Mouse (Mus musculus) cerebellum, adult 11-12 months (tissue): ENCODE data around the gene Sag.
A peak's percentile ranks its signal among the peaks of the same experiment; 100 is the strongest.
"Not testable (repeated sequence)": the region's sequence is repeated elsewhere in the genome, so short reads cannot be mapped to it uniquely, and the experiment has no call there.

ENCODE experiments used
- DNase-seq: peaks from one replicate; pipeline ENCODE4 v3.0.0; 2022

The Sag gene

DNA sequence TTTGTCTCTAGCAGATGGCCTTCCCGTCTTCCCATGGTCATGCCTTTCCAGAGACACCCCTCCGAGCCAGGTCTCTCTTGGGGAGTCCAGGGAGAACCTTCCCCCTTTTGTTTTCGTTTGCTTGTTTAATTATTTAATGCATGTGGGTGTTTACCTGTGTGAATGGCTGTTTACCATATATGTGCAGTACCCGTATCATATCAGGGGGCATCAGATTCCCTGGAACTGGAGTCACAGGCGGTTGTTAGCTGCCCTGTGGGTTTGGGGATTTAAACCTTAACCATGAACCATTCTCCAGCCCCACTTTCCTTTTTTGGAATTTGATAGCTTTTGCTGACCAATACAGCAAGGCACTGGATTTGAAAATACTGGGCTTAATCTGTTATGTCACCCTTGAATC lies 21.8 kb downstream of the Sag start:
- DNase-seq = no peak

DNA sequence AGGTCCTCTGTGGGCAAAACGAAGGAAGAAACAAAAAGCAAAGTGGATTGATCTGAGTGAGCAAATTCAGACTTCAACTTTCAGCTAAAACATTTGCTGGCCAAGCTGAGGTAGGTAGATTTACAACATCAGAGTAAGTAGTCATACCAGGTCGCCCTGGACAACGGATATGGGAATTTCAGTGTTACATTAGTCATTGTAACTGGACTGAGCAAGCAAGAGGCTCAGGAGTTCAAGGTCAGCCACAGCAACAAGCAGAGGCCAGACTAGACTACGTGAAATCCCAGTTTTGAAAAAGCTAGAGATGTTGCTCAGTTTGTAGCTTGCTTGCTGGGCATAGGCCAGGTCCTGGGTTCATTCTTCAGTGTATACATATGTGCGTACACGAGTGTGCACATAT lies 22.5 kb downstream of the Sag start:
- no peak for DNase-seq

DNA sequence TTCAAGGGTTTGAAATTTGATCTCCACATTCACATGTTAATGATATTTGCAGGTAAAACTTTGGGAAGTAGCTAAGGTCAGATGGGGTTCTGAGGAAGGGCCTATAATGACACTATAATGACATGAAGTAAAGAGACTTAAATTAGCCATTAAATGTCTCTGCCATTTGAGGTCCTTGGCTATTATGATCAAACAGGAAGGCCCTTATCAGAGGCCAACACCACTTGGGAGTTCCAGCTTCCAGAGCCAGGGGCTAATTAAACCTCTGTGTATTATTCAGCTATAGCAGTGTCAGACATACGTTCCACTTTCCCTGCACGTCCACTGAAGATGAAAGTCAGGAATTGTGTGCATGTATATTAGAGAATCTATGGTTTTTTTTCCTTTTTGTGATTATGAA lies 23.0 kb downstream of the Sag start:
- DNase-seq = no peak

DNA sequence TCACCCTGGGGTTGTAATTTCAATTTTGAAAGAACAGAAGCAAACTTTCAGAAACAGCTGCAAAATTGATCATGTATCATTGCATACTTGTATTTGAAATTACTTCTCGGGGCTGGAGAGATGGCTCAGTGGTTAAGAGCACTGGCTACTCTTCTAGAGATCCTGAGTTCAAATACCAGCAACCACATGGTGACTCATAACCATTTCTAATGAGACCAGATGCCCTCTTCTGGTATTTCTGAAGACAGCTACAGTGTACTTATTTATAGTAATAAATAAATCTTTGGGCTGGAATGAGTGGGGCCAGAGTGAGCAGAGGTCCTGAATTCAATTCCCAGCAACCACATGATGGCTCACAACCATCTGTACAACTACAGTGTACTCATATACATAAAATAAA lies 24.0 kb downstream of the Sag start:
- not testable (repeated sequence) for DNase-seq

DNA sequence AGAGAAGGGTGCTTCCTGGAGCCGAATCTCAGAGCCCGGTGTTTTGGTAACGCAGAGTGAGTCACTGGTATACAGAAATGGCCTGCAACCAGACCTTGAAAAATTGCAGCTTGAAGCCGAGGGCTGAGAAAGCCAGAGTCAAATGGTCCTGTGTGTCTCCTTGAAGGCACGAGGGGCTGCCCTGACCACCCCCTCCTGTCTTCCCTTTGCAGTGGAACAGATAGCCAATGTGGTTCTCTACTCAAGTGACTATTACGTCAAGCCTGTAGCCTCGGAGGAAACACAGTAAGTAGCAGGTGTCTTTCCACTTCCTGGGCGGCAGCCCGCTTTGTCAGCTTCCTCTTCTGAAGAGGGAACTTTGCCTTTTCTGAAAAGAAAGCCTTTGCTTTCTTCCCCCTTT lies 24.7 kb downstream of the Sag start:
- no peak for DNase-seq

DNA sequence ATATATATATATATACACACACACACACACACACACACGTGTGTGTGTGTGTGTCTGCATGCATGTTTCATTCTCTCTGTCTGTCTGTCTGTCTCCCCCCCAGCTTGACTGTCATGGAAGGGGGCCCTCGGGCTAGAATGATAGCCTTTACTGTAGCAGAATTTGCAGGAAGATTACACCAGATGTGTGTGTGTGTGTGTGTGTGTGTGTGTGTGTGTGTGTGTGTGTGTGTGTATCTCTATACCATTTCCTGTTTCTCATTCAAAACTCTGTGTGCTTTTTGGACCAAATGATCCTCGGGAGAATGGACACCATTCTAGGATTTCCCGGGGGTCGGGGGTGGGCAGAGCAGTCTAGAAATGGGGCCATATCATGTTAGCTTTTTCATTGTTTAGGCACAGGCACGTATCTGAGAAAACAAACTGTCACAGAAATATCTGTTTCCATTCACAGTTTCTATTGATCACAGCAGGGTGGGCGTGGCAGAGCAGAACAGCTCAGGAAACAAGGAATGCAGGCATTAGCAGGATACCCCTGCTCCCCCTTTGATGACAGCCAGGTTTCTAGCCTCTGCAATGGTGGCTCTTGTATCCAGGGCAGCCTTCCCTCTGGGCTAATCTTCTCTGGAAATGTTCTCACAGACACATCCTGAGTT lies 25.6 kb downstream of the Sag start:
- no peak for DNase-seq

DNA sequence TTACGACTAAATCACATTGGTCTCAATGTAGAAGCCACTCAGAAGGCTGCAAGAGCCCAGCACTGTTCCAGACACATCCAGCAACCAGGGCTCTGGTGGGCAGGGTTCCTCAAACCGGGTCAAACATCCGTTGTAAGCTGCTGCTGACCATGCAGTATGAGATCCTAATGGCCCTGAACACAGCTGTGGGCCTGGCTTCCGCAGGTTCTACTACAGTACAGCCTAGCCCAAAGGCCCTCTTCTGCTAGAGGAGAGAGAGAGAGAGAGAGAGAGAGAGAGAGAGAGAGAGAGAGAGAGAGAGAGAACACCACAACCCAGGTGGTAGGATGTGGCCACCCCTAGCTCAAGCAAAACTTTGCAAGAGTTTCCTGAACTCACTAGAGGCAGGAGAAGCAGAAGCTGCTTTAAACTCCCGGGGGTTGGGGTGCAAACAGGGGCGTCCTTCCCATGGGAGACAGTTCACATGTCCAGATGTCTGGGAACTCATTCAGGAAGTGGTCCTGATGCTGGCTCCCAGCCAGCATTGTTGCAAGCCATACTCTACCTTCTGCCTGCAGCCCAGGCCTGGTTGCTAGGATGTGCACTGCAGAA lies 26.2 kb downstream of the Sag start:
- no peak for DNase-seq

DNA sequence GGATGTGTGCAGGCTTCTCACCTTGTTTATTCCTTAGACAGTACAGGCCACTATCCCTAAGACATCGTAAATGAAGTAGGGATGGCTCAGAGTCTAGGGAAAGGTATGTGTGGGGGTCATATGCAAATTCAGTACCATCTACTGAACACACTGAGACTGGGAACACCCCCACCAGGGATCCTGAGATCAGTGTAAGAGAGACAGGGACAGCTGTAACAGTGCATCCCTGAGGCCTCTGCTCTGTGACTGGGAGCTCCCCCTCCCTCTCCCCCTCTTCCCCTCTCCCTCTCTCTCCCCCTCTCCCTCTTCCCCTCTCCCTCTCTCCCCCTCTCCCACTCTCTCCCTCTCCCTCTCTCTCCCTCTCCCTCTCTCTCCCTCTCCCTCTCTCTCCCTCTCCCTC lies 33.0 kb downstream of the Sag start:
- DNase-seq = no peak

DNA sequence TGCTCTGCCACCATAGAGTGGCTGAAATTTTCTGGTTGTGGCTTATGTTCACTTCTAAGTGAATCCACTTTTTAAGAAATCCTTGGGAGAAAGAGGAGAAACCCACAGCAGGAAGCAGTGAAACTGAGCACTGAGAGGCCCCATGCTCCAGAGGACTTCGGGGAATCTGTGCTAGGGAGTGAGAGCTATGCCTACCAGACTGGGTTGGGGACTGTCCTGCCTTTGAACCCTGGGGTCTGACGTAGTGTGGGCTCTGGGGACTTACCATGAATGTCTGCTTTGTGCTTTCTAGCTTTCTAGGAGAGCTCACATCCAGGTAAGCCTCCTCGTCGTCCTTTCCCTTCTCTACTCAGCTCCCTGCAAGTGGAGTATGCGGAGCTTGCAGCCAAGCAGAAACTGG lies 33.5 kb downstream of the Sag start:
- no peak for DNase-seq

DNA sequence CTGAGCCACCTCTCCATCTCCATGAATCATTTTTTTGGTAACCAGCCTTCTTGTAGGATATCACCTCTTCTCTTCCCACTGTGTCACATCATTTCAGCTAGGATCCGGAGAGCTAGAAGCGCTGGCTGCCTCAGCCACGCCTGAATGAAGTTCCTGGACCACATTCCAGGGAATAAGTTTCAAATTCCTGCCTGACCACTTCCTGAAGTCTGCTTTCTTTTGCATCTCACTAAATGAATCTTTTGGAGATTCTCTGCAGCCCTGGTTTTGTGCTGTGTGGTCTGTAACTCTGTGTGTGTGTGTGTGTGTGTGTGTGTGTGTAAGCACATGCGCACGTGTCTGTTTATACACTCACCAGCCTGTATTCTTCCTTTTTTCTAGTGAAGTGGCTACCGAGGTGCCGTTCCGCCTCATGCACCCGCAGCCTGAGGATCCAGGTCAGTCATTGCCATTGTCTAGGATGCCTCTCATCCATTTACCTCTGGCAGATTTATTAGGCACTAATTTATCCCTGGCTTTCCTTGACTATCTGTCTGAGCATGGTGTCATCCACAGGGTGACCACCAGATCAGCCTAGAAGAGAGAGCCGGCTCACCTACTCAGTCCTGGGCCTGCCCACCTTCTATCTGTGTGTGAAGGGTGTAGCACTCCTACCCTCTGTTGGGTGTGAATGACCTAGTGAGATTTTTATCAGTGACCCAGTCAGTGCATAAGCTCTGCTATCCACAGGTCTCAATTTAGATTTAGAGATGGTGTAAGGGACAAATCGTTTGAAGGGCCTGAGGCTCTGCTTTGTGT lies 37.1 kb downstream of the Sag start:
- DNase-seq = no peak

DNA sequence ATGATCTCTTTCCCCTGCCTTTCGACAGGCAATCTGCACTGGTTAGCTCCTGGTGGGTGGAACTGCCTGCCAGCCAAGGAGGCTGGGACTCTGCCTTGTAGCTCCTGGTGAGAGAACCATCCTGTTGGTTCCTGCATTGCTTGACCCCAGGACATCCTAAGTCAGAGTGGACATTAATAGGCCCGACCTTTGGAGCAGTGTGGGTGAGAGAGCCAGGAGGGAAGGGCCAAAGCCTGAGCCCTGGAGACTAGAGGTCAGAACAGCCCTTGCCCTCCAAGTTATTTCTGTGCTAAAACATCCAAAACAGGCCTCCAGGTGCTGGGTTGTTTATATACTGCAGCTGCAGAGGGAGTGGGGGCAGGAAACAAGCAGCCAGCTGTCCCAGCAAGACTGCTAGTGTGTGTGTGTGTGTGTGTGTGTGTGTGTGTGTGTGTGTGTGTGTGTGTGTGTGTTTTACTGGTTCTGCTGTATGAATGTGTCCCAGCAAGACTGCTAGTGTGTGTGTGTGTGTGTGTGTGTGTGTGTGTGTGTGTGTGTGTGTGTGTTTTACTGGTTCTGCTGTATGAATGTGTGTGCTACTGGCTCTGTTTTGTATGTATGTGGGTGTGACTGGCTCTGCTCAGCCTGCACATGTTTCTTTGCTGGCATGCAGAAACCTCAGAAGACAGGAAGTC lies 43.5 kb downstream of the Sag start:
- no peak for DNase-seq

DNA sequence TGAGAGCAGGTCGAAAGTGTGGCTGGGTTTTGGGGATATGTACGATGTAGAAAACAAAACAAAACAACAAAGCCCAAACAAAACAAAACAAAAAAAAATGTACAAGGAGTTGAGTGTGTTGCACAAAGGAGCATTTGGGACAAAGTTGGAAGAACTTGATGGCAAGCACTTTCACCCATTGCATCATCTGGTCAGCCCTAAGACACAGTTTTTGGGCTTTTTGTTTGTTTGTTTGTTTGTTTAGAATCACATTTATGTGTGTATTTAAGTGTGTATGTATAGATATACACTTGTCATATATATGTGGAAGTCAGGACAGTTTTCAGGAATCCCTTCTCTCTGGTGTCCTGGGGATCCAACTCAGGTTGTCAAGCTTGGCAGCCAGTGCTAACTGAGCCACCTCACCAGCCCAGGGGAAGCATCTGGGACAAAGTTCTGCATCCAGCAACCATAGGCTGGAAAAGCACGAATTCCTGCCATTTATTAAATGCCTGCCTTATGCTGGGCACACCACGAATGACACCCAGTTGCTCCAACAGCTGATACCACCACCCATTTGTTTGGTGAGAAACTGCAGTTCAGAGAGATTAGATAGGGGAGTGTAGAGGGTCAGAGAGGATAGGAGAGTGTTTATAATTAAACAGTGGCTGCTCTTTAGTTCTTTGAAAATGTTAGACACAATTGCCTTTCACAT lies 44.1 kb downstream of the Sag start:
- DNase-seq = no peak

DNA sequence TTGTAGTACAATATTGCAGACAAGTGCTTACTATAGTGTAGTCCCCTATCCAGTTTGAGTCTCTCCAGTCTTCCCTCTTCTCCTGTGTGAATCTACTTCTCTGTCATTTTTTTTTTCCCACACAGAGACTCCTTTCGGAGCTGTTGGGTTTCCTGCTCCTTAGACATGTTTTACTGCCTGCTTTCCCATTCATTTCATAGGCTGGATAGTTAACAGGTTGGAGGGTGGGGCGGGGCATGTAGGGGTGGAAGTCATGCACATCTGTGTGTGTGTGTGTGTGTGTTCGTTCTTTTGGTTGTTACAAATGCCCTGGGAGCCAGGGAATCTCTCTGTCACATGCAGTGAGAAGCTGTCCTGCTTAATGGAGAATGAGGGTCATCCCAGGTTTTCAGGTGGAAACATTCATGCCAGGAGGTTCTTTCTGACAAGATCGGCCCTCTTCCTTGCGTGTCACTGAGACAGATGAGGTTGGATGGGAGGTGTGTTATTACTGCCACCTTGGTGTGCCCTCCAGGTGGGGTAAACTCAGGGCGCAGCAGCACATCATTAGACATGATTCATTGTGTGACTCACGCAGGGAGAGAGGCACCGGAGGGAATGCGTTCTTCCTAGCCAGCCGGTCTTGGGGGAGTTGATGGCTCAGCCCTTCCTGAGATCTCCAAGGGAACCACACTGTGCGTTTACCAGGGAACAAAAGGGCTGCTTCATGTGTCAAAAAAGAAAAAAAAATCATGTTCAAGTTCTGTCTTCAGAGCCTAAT lies 44.9 kb downstream of the Sag start:
- DNase-seq = no peak

DNA sequence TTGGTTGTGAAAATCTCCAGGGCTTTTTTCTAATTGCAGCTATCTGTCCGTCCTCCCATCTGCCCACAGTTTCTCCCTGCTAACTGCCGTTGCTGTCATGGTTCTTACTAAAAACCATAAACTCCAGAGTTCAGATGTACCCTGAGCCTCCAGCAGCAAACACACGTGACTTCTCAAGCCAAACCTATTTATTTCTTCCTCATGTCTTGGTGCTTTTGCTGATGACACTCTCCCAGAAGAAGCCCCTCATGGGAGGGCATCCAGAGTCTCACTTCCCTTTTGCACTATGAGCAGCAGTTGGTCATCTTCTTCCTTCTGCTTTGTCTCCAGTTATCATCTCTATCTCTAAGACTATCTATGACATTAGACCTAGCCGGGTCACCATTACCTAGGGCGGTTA lies 45.8 kb downstream of the Sag start:
- no peak for DNase-seq

DNA sequence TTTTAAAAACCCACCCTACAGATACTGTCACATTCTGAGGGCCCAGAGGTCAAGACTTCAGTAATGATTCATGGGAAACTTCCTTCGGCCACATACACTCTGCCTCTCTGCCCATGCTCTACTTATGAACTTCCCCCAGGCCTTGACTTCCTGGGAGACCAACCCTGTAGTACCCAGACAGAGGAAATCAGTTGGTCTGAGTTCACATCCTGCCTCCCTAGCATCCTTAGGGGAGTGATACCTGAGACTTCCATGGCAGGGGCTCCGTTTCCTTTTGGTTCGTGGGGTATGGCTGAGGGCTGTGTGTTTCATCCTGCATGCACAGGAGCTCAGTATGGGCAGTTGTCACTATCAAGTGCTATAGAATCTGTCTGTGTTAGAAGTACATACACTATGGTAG lies 47.9 kb downstream of the Sag start:
- no peak for DNase-seq

DNA sequence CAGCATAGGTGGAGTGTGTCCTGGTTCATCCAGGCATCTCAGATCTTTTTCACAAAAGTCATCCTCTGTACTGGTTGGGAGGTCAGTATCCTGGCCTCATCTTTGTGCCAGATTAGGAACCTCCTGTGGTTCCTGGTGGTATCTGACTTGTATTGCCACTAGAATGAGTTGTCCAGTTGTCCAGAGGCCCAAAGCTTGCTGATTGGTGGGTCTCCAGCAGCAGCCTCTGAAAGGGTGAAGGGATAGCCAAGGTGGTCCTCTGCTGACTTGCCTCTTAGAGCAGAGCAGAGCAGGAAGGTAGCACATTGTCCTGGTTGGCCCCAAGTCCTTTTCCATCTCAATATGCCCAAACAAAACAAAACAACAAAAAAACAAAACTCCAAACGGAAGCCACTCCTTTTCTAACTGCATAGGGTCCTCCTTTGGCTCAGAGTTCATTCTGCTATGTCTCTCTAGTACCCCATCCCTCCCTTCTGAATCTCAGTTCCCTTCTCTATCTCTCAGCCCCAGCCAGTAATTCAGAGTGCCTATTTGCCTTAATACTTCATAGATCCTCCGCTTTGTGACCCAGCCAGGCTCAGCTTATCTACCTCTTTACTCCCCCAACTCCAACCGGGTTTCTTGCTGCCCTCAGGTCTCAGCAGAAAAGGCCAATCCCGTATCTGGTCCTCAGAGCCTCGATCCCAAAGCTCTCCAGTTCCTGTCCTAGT lies 48.8 kb downstream of the Sag start:
- no peak for DNase-seq

DNA sequence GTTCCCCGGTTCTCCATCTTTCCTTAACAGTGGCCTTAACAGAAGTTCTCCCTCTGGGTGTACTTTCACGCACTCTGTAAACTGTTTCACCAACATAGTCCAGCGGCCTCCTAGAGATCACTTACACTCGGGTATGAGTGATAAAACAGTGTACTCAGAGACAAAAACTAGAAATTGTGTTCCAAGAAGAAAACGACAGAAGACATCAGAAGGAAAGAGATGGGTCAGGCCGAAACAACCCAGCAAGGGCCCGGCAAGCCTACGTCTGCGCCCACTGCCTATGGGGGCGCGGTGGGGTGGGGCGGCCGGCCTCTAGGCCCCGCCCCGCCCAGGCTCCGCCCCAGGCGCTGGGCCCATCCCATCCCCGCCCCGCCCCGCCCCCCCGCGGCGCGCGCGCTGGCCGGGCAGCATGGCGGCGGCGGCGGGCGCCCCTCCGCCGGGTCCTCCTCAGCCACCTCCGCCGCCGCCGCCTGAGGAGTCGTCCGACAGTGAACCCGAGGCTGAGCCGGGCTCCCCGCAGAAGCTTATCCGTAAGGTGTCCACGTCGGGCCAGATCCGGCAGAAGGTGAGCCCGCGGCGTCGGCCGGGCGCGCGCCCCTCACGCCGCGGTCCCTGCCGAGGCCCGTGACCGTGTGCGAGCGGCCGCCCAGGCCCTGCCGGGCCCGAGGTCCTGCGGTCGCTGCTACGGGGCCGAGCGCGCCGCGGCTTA lies 49.6 kb downstream of the Sag start, which contains the start of gene Dgkd:
TSS of gene Dgkd (plus strand) at position 396 of the 709 bp plus-strand sequence.
- DNase-seq = peak; percentile 77

DNA sequence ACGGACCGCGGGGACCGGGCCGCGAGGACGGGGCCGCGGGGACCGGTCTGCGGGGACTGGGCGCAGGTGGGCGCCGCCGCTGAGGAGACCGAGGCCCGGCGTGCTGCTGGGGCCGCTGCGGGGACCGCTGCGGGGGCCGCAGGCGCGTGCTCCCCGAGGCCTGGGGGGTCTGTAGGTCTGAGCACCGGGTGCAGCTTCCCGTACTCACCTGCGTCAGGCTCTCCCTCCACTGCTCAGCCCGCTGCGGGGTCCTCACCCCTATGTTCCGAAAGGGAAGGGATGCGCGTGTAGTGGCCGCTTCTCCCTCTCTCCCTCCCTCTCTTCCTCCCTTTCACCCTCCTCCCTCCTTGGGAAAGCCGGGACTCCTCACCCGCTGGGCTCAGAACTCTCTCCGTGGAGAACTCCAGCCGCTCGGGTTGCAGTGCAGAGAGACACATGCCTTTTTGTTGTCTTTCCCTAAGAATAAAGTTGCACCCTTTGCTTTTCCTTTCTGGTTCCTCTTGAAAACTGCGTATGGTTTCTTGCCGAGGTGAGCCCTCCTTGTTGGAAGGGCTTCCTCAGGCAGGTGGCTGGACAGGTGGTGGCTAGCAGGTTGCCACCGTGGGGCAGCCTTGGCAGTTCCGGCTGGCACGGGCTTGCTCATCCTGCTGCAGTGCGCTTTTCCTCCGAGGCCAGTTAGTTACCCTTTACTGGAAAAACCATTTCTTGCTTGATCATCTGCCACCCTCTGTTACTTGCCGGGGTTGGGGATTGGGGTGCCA lies 50.3 kb downstream of the Sag start:
- peak; percentile 97 for DNase-seq

DNA sequence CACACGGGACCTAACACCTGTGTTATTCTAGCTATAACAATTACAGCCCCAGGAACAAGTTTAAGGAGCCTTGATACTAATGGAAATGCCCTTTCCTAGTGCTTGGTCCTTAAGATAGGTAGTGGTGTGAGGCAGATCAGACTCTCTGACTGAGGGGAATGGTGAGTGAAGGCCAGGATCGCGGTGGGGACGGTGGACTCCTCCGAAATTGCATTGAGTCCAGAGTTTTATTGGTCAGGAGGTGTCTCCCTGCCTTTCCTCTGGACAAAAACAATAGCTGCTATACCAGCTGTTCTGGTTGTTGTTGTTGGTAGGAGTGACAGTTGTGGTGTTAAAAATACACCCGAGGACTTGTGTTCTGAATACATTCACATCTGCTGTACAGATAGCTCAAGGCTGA lies 50.9 kb downstream of the Sag start:
- DNase-seq = no peak

DNA sequence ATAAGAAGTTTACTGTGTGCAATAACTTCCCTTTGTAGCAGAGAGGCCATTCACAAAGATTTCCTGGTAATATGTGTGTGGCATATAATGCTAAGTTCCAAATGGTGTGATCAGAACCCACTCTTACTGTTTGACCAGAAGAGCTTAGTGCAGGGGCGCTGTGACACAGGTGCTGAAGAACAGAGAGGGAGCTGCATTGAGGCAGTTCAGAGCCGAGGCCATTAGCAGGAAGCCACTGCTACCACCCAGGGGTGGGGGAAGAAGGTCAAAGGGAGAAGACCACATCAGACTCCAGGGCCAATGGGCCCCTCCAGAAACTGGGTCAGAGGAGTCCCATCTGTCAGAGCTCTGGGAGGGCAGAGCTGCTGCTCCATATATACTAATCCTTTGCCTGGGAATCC lies 51.4 kb downstream of the Sag start:
- DNase-seq = peak; percentile 68
